Mouse (Mus musculus): Measurements from ENCODE around the gene 9230112D13Rik. TPM values are rescaled to one million over a fixed set of nuclear protein-coding genes. Genes with fewer than 3 reads are reported as not detected.

9230112D13Rik gene
- polyA plus RNA-seq, 1 experiment: not detected

DNA sequence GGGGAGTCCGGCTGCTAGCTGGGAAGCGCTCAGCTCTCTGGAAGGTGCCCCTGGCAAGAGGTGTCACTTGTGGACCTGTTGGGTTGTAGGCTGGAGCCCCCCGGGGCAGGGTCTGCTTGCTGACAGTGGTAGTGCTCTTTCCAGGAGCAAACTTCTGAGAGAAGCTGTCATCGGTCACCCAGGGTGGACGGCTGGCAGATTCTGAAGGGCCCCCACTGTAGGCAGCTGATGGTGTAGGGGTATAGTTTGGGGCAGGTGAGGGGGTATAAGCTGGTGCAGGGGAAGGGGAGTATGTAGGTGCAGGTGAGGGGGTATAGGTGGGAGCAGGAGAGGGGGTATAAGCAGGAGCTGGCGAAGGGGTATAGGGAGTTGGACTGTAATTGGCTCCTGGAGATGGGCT, 21.4 kb upstream of the 9230112D13Rik start:
- Histone ChIP-seq H3K4me1 (ENCODE audit: control insufficient read depth, insufficient read depth, low read length) (no peaks in the 10 kb centered on the region), H3K4me3 (replicated peaks; ENCODE audit: extremely low read depth, low read depth, low read length) (no peak overlapping the region)
- no peak for TF ChIP-seq POLR2A (IDR thresholded peaks at IDR 0.05; ENCODE audit: borderline replicate concordance, extremely low read depth, low read depth, low read length)
- no peak for TF ChIP-seq CTCF (IDR thresholded peaks at IDR 0.05; ENCODE audit: insufficient read depth, low read length)
- no peak for DNase-seq
- 83% methylated on average over 6 of the region's 6 CpGs for WGBS

DNA sequence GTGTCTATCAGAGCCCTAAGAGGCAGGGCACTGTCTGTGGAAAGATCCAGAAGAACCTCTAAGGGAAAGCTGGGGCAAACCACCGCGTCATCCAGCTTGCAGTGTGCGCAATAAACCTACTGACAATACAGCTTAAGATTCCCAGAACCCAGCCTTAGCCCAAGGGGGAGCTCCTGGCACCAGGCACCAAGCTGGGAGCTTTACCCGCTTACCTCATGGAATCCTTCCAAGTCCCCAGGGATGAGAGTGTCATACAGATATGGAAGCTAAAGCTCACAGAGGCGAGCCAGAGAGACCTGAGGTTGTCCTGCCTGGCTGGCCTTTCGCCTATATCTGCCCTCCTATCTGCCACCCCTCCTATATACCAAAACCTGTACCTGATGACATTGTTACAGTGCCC, 21.0 kb upstream of the 9230112D13Rik start:
- no peak overlapping the region for H3K4me3 ChIP-seq (replicated peaks; ENCODE audit: extremely low read depth, low read depth, low read length)
- WGBS: 78% methylated on average over 6 of the region's 6 CpGs
- DNase-seq: no peak
- H3K4me1 ChIP-seq (ENCODE audit: control insufficient read depth, insufficient read depth, low read length): no peaks in the 10 kb centered on the region
- TF ChIP-seq POLR2A (IDR thresholded peaks at IDR 0.05; ENCODE audit: borderline replicate concordance, extremely low read depth, low read depth, low read length) (no peak), CTCF (IDR thresholded peaks at IDR 0.05; ENCODE audit: insufficient read depth, low read length) (no peak)

DNA sequence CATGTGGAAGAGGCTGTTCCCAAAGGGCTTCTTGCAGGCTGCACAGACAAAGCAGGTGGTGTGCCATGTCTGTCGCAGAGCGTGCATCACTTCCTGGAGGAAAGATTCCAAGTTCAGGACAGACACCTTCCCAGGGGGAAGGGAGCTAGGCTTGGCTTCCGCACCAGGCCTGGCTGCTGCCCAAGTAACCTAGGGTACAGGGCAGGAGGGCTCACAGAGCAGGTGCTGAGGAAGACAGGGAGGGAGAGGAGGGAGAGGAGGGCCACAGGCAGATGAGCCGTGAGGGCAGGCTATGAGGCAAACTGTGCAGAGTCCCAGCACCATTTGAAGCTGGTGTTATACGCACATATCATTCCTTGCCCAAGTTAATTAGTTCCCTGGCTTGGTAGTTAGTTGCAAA, 19.3 kb upstream of the 9230112D13Rik start:
- H3K4me1 ChIP-seq (ENCODE audit: control insufficient read depth, insufficient read depth, low read length): no peaks in the 10 kb centered on the region
- WGBS: 85% methylated on average over 5 of the region's 5 CpGs
- no peak for DNase-seq
- no peak overlapping the region for H3K4me3 ChIP-seq (replicated peaks; ENCODE audit: extremely low read depth, low read depth, low read length)
- TF ChIP-seq POLR2A (IDR thresholded peaks at IDR 0.05; ENCODE audit: borderline replicate concordance, extremely low read depth, low read depth, low read length): no peak
- TF ChIP-seq CTCF (IDR thresholded peaks at IDR 0.05; ENCODE audit: insufficient read depth, low read length): no peak

DNA sequence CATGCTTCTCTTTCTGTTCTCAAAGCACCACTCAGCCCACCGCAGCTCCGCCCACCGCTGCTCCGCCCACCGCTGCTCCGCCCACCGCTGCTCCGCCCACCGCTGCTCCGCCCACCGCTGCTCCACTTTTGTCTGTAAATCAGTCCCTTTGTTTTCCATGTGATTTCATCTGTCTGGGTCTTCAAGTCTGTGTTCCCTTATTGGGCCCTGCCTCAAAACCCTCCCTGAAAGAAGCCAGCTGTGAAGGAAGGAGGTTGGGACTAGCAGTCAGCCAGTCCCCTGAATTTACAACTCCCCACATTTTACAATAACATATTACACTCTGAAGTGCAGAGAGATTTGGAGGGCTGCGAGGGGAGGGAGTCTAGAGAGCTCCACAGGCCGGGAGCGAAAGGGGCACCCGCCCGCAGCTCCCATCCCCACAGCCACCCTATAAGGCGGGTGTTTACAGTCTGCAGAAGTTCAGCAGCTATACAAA, 18.1 kb upstream of the 9230112D13Rik start:
- TF ChIP-seq POLR2A (IDR thresholded peaks at IDR 0.05; ENCODE audit: borderline replicate concordance, extremely low read depth, low read depth, low read length) (no peak), CTCF (IDR thresholded peaks at IDR 0.05; ENCODE audit: insufficient read depth, low read length) (no peak)
- no peak for DNase-seq
- H3K4me1 ChIP-seq (ENCODE audit: control insufficient read depth, insufficient read depth, low read length): no peaks in the 10 kb centered on the region
- 19% methylated on average over 17 of the region's 17 CpGs for WGBS
- no peak overlapping the region for H3K4me3 ChIP-seq (replicated peaks; ENCODE audit: extremely low read depth, low read depth, low read length)

DNA sequence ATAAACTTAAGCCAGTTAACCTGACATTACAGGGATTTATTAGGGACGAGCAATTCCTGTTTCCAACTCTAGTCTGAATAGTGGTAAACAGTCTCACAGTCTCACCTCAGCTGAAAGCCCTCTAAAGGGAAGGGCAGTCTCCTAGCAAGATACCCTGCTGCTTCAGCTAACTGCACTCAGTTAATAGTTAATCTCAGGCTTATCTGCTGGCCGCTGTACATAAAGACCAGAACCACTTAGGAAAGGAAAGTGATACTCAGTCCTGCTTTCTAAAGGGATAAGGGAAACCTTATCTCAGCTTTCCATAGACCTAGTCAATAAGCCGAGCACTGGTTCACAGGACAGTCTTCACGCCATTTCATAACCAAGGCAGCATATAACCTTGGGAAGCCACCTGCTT, 13.3 kb upstream of the 9230112D13Rik start:
- TF ChIP-seq CTCF (IDR thresholded peaks at IDR 0.05; ENCODE audit: insufficient read depth, low read length): no peak
- TF ChIP-seq POLR2A (IDR thresholded peaks at IDR 0.05; ENCODE audit: borderline replicate concordance, extremely low read depth, low read depth, low read length): no peak
- Histone ChIP-seq H3K4me1 (ENCODE audit: control insufficient read depth, insufficient read depth, low read length) (no peaks in the 10 kb centered on the region), H3K4me3 (replicated peaks; ENCODE audit: extremely low read depth, low read depth, low read length) (no peak overlapping the region)
- DNase-seq: no peak
- 59% methylated on average over 4 of the region's 4 CpGs for WGBS

DNA sequence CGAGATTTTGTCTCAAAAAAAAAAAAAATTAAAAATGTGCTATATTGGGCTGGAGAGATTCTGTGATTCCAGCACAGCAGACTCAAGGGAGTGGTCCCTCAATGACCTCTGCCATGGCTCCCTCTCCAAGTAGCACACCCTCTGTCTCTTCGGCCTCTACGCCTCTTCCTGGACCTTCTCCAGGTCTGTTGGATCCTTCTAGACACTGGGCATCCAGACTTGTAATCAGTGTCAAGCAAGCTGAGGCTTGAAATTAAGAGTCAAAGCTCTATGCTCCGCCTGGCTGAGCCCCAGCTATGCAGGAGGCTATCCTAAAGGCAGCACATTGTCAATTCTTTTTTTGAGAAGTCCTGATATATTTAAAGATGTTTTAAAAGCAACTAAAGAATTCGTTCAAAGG, 10.9 kb upstream of the 9230112D13Rik start:
- 64% methylated on average over 5 of the region's 5 CpGs for WGBS
- DNase-seq: no peak
- no peak overlapping the region for H3K4me3 ChIP-seq (replicated peaks; ENCODE audit: extremely low read depth, low read depth, low read length)
- H3K4me1 ChIP-seq (ENCODE audit: control insufficient read depth, insufficient read depth, low read length): no peaks in the 10 kb centered on the region
- TF ChIP-seq CTCF (IDR thresholded peaks at IDR 0.05; ENCODE audit: insufficient read depth, low read length) (no peak), POLR2A (IDR thresholded peaks at IDR 0.05; ENCODE audit: borderline replicate concordance, extremely low read depth, low read depth, low read length) (no peak)

DNA sequence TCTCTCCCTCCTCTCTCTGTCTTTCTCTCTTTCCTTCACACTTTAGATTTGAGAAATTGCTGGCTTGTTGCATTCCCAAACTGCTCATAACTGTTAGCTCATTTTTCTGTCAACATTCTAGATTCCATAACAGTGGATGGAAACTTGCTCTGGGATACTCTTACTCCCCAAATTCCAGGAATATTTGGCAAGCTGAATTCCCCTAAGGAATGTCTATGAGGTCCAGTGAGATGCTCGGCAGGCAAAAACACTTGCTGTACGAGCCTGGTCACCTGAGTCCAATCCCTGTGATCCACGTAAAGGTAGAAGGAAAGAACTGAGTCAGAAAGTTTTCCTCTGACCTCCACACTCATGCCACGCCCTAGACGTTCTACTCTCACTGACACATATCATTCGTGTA, 9.9 kb upstream of the 9230112D13Rik start:
- no peak for DNase-seq
- no peak overlapping the region for H3K4me3 ChIP-seq (replicated peaks; ENCODE audit: extremely low read depth, low read depth, low read length)
- TF ChIP-seq POLR2A (IDR thresholded peaks at IDR 0.05; ENCODE audit: borderline replicate concordance, extremely low read depth, low read depth, low read length) (no peak), CTCF (IDR thresholded peaks at IDR 0.05; ENCODE audit: insufficient read depth, low read length) (no peak)
- 54% methylated on average over 6 of the region's 6 CpGs for WGBS
- no peaks in the 10 kb centered on the region for H3K4me1 ChIP-seq (ENCODE audit: control insufficient read depth, insufficient read depth, low read length)

DNA sequence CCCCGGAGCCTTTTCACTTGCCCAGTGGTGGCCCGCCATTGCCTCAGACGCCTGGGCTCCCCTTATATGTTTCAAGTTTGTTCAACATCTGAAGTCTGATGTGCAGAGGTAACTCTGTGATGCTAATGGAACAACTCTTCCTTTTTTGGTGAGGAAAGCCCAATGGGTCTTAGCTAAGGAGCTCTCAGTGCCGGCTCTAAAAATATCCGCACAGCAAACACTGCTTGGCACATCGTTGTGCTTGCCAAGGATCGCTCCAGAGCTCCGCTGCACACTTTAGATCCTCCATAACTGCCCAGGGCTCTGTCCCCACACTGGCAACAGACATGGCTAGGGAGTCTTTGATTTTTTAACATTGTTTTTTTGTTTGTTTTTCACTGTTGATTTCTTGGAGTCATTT, 6.2 kb upstream of the 9230112D13Rik start:
- no peak for DNase-seq
- no peaks in the 10 kb centered on the region for H3K4me1 ChIP-seq (ENCODE audit: control insufficient read depth, insufficient read depth, low read length)
- TF ChIP-seq POLR2A (IDR thresholded peaks at IDR 0.05; ENCODE audit: borderline replicate concordance, extremely low read depth, low read depth, low read length) (no peak), CTCF (IDR thresholded peaks at IDR 0.05; ENCODE audit: insufficient read depth, low read length) (no peak)
- 53% methylated on average over 8 of the region's 8 CpGs for WGBS
- no peak overlapping the region for H3K4me3 ChIP-seq (replicated peaks; ENCODE audit: extremely low read depth, low read depth, low read length)

DNA sequence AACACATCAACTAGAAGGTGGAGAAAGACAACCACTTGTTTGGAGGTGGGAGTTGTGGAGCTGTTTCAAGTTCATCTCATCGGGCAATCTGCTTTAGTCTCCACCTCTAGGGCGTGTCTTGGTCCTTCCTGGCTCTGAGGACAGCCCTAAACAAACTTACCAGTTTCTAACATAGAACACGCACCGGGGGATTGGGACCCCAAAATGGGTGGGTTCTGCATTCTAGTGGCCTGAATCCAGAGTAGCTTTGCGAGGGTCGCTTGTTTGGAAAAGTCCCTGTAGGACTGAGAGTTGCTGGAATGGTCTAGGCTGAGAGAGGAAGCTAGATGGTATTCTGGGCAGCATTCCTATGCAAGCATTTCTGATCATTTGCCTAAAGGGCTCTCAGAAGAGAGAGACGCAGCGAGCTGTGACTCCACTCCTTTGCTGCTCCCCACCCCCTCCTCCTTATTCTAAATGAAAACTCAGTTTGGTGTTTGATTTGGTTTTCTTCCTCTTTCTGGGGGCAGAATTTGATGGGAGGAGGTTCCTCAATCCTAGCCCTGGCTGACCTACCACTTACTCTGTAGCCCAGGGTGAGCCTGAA, 4.5 kb downstream of the 9230112D13Rik start:
- TF ChIP-seq CTCF (IDR thresholded peaks at IDR 0.05; ENCODE audit: insufficient read depth, low read length) (no peak), POLR2A (IDR thresholded peaks at IDR 0.05; ENCODE audit: borderline replicate concordance, extremely low read depth, low read depth, low read length) (no peak)
- H3K4me1 ChIP-seq (ENCODE audit: control insufficient read depth, insufficient read depth, low read length): no peaks in the 10 kb centered on the region
- no peak for DNase-seq
- WGBS: 52% methylated on average over 8 of the region's 8 CpGs
- H3K4me3 ChIP-seq (replicated peaks; ENCODE audit: extremely low read depth, low read depth, low read length): no peak overlapping the region

DNA sequence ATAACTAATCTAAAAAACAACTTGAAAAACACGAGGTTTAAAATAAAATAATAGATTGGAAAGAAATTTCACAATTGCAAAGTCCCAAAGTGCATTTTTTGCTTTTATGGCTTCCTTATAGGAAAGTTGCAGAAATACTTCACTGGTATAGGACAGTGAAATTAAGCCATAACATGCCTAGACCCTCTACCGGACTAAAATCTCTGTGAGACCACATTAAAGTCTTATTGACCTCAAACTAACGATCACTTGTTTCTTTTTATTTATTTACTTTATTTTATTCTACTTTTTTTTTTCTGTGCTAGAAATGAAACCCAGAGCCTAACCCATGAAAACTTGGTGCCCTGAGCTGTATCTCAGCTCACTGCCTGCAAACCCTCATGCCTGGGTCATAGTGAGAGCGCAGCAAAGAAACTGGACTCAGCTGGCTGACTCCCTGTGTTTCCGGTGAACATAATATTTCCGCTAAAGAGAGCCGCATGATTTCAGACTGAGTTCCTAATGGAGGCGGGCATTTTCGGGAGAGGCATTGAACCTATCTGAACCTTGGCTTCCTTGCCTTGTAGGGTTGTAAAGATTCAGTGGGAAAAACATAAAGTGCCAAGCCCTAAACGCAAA, 5.5 kb downstream of the 9230112D13Rik start:
- 79% methylated on average over 10 of the region's 10 CpGs for whole genome bisulfite sequencing

More for the DNA sequence above, 5.5 kb downstream of the 9230112D13Rik start:
- no peak for TF ChIP-seq POLR2A (IDR thresholded peaks at IDR 0.05; ENCODE audit: borderline replicate concordance, extremely low read depth, low read depth, low read length)
- TF ChIP-seq CTCF (IDR thresholded peaks at IDR 0.05; ENCODE audit: insufficient read depth, low read length): no peak
- no peak for DNase-seq
- Histone ChIP-seq H3K4me1 (ENCODE audit: control insufficient read depth, insufficient read depth, low read length) (no peaks in the 10 kb centered on the region), H3K4me3 (replicated peaks; ENCODE audit: extremely low read depth, low read depth, low read length) (no peak overlapping the region)

Data from lung, adult 2 months (tissue).